Mouse (Mus musculus) inflammation-experienced regulatory T-cells, adult 6 months (primary cell): ENCODE data around the gene Arf3. TPM values are rescaled to one million over a fixed set of nuclear protein-coding genes. Genes with fewer than 3 reads are reported as not detected.

Experiments used
- ATAC-seq: one replicate; pipeline ENCODE4 v1.8.0; 2017
- polyA plus RNA-seq, 3 experiments: library from polyadenylated mRNA; unstranded; fragments of 100-300 nt; shearing (Covaris generic); gene quantifications; one replicate each; pipeline ENCODE4 v1.2.1; 2017

Gene Arf3
- polyA plus RNA-seq, 3 experiments from 2014 or later = 35.5 to 38.0 (median 37.8) TPM

GRCm38 (mm10) chr15:98789661-98790535 is 26.9 kb upstream of the Arf3 start, which contains the start of gene Wnt1:
Gene Wnt1, plus strand, starts transcription at chr15:98789857.
- ATAC-seq = no peak

- no peak for ATAC-seq
These were observed 26.1 kb upstream of the Arf3 start for GRCm38 (mm10) chr15:98788972-98789660.

- no peak for ATAC-seq
These were observed 24.9 kb upstream of the Arf3 start for GRCm38 (mm10) chr15:98787930-98788329.

GRCm38 (mm10) chr15:98785744-98786143 is 22.7 kb upstream of the Arf3 start:
- no peak for ATAC-seq

GRCm38 (mm10) chr15:98781166-98781565 is 18.2 kb upstream of the Arf3 start:
- ATAC-seq = no peak

- no peak for ATAC-seq
These were observed 17.6 kb upstream of the Arf3 start for GRCm38 (mm10) chr15:98780573-98780972.

GRCm38 (mm10) chr15:98780075-98780474 is 17.1 kb upstream of the Arf3 start:
- no peak for ATAC-seq

GRCm38 (mm10) chr15:98778806-98779205 is 15.8 kb upstream of the Arf3 start:
- no peak for ATAC-seq

GRCm38 (mm10) chr15:98778191-98778770 is 15.3 kb upstream of the Arf3 start:
- no peak for ATAC-seq

GRCm38 (mm10) chr15:98777762-98778161 is 14.7 kb upstream of the Arf3 start, which contains the start of gene Wnt10b:
Gene Wnt10b, minus strand, starts transcription at chr15:98778150.
- peak; percentile 36 for ATAC-seq

GRCm38 (mm10) chr15:98777005-98777616 is 14.1 kb upstream of the Arf3 start:
- no peak for ATAC-seq

- peak; percentile 41 for ATAC-seq
These were observed 13.4 kb upstream of the Arf3 start for GRCm38 (mm10) chr15:98776280-98777004.

GRCm38 (mm10) chr15:98775533-98775932 is 12.5 kb upstream of the Arf3 start:
- no peak for ATAC-seq

- no peak for ATAC-seq
These were observed 11.1 kb upstream of the Arf3 start for GRCm38 (mm10) chr15:98774096-98774495.

GRCm38 (mm10) chr15:98772511-98773211 is 9.6 kb upstream of the Arf3 start:
- ATAC-seq = peak; percentile 66

GRCm38 (mm10) chr15:98771813-98772425 is 8.9 kb upstream of the Arf3 start:
- peak; percentile 29 for ATAC-seq

GRCm38 (mm10) chr15:98768259-98768658 is 5.2 kb upstream of the Arf3 start:
- no peak for ATAC-seq

GRCm38 (mm10) chr15:98765929-98766328 is 2.9 kb upstream of the Arf3 start:
- no peak for ATAC-seq

GRCm38 (mm10) chr15:98762201-98762621 is 803 bp downstream of the Arf3 start:
- peak; percentile 36 for ATAC-seq

- no peak for ATAC-seq
These were observed 8.9 kb downstream of the Arf3 start for GRCm38 (mm10) chr15:98754125-98754524.

GRCm38 (mm10) chr15:98753021-98753423 is 10.0 kb downstream of the Arf3 start:
- ATAC-seq = no peak
